Mouse (Mus musculus): ENCODE data around the gene Phip.

DNA sequence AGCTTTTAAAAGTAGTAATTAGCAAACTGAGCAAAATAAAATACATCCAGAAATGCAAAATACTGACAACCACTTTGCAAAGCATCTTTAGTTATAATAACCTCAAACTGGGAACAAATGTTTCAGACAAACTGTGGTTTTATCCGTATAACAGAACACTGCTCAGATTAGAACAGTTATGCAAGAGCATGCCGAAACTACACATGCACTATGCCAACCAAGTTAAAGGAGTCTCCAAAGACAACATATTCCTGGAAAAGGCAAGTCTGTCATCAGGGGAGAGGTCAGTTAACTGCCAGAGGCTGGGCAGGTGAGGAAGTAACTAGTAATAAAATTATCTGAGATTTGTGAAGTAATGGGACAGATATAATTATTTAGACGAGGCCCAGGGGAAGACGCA is 132.6 kb downstream of the Phip start:
- no peak for TF ChIP-seq POLR2A (IDR thresholded peaks at IDR 0.05; ENCODE audit: insufficient read depth, low read depth, low read length)
- TF ChIP-seq CTCF (IDR thresholded peaks at IDR 0.05; ENCODE audit: insufficient read depth, low read depth, low read length) = no peak

Measured in olfactory bulb, adult 2 months (tissue).